Mouse (Mus musculus) liver, adult 2 months (tissue): ENCODE measurements around the gene Dhx32. TPM values are rescaled to one million over a fixed set of nuclear protein-coding genes. Genes with fewer than 3 reads are reported as not detected.

ENCODE experiments used
- DNase-seq: peaks from one replicate; pipeline ENCODE4 v3.0.0-alpha.2; 2011; ENCODE audit warnings: low read depth, low spot score; ENCODE audit errors: extremely low read depth
- H3K27ac ChIP-seq: fragments of 200-500 bp; replicated peaks from 2 replicates; pipeline ENCODE4 v1.5.1; 2012; ENCODE audit warnings: low read depth, mild to moderate bottlenecking, control low read depth, inconsistent platforms, low read length; ENCODE audit not compliant: insufficient read depth
- H3K27me3 ChIP-seq: fragments of 200-500 bp; 2 replicates; pipeline ENCODE4 v1.6.1; 2012; ENCODE audit warnings: mild to moderate bottlenecking, moderate library complexity, low read length, inconsistent platforms; ENCODE audit not compliant: control insufficient read depth, insufficient read depth
- H3K36me3 ChIP-seq: fragments of 200-500 bp; 2 replicates; pipeline ENCODE4 v1.6.1; 2012; ENCODE audit warnings: low read length, inconsistent platforms; ENCODE audit not compliant: control insufficient read depth, insufficient read depth
- H3K4me1 ChIP-seq: fragments of 200-500 bp; 2 replicates; pipeline ENCODE4 v1.6.1; 2011; ENCODE audit warnings: low read length; ENCODE audit not compliant: control insufficient read depth, insufficient read depth
- H3K4me3 ChIP-seq: fragments of 200-500 bp; 2 replicates; pipeline ENCODE4 v1.5.1; 2011; ENCODE audit warnings: low read depth, mild to moderate bottlenecking, control low read depth, low read length, moderate library complexity; ENCODE audit not compliant: insufficient read depth
- H3K79me2 ChIP-seq: fragments of 200-500 bp; 2 replicates; pipeline ENCODE4 v1.6.1; 2012; ENCODE audit warnings: inconsistent platforms, mild to moderate bottlenecking, low read length, moderate library complexity; ENCODE audit not compliant: control insufficient read depth, insufficient read depth
- H3K9ac ChIP-seq: fragments of 200-500 bp; 2 replicates; pipeline ENCODE4 v1.6.1; 2012; ENCODE audit warnings: low read depth, mild to moderate bottlenecking, control low read depth, inconsistent platforms, low read length
- CTCF ChIP-seq: fragments of 200-500 bp; IDR thresholded peaks from 2 replicates; pipeline ENCODE4 v1.5.1; 2011; ENCODE audit warnings: low read depth, low read length, control low read depth
- POLR2A ChIP-seq: fragments of 200-500 bp; IDR thresholded peaks from 2 replicates; pipeline ENCODE4 v1.6.1; 2011; ENCODE audit warnings: low read length, control low read depth; ENCODE audit not compliant: insufficient read depth; ENCODE audit errors: extremely low read depth
- WGBS: fragments of 180-500 bp; shearing (Covaris S2); methylation state at CpG from one replicate; pipeline ENCODE4 v1.1.7; 2018; 5-methylcytosine and 5-hydroxymethylcytosine counted together
- polyA plus RNA-seq: library from polyadenylated mRNA; depleted of rRNA; stranded (reverse); fragments of >200 nt; gene quantifications from 2 replicates; pipeline ENCODE4 v1.2.3, GENCODE M21; 2012
- total RNA-seq: library from RNA; depleted of rRNA; stranded (reverse); fragments of >200 nt; gene quantifications from 2 replicates; pipeline ENCODE4 v1.2.3, GENCODE M21; 2014

Gene Dhx32
- total and polyA plus RNA-seq, 2 experiments = 17.0 to 24.0 TPM

DNA sequence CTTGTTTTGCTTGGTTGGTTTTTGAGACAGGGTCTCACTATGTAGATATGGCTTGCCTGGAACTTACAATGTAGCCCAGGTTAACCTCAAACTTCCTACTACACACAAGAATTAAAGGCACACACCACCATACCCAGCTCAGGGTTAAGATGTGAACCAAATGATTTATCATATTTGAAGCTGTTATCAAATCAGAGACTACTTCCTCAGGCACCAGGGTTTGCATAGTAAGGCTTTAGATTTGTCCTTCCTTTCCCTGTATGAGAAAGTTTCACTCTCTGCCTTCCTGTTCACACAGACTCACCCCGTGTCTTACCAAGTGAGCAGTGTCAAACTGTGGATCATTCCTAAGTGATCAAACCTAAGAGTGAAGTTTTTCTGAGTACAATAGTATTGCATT lies 38.3 kb downstream of the Dhx32 start:
- Histone ChIP-seq H3K4me1 (peaks cover 2% of the 10 kb centered on the region; the same call in 1 of the 2 replicates), H3K27me3 (no peaks in the 10 kb centered on the region), H3K36me3 (peaks cover 21% of the 10 kb centered on the region), H3K9ac (no peak overlapping the region), H3K79me2 (no peaks in the 10 kb centered on the region), H3K4me3 (no peak overlapping the region), H3K27ac (no peak overlapping the region)
- 84% methylated on average over 1 of the region's 1 CpGs for WGBS
- DNase-seq = no peak
- TF ChIP-seq POLR2A (no peak), CTCF (no peak)

- Histone ChIP-seq H3K36me3 (peaks cover 23% of the 10 kb centered on the region), H3K79me2 (no peaks in the 10 kb centered on the region), H3K27me3 (no peaks in the 10 kb centered on the region), H3K9ac (no peak overlapping the region), H3K4me3 (no peak overlapping the region), H3K4me1 (peaks cover 2% of the 10 kb centered on the region; the same call in 1 of the 2 replicates), H3K27ac (no peak overlapping the region)
- TF ChIP-seq POLR2A (no peak), CTCF (no peak)
- 74% methylated on average over 4 of the region's 4 CpGs for WGBS
- DNase-seq = no peak
Measured at GRCm38 (mm10) chr7:133743611-133744010, 38.9 kb downstream of the Dhx32 start.

DNA sequence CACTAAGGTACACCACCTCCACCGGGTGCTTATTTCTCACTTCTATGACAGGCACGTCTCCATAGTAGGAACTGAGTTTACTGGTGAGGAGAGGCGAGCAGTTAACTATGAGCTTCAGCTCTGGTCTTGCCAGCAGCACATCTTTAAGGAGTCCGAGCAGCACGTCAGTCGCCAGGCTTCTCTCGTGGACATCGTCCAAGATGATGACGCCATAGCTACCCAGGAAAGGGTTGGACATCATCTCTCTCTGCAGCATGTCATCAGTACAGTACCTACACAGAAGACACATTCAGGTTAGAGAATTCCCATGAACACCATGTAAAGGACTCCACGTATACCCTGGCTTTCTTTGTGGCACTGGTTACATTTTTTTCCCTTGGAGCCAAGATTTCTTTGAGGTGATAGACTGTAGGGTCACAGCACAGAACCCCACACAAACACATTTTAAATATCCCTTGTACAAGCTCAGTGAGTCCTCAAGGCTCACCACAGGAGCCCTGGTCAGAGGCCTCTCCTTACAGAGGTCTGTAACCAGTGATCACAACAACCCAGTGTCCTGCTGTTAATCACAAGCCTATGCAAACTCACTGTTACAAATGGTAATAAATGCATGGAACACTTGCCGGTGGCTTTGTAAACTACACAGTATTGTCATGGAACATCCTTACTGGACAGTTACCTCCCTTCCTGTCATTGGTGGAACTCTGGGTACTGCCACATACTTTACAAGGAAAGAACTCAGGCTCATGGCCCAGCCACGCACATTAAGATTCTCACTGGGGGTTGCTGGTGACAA lies 39.8 kb downstream of the Dhx32 start:
- H3K36me3 ChIP-seq = peaks cover 17% of the 10 kb centered on the region
- no peak for TF ChIP-seq CTCF
- no peak for TF ChIP-seq POLR2A
- DNase-seq = no peak
- H3K4me3 ChIP-seq = no peak overlapping the region
- no peaks in the 10 kb centered on the region for H3K79me2 ChIP-seq
- H3K4me1 ChIP-seq = peaks cover 2% of the 10 kb centered on the region; the same call in 1 of the 2 replicates
- no peak overlapping the region for H3K9ac ChIP-seq
- H3K27ac ChIP-seq = no peak overlapping the region
- H3K27me3 ChIP-seq = no peaks in the 10 kb centered on the region
- 87% methylated on average over 12 of the region's 12 CpGs for WGBS

GRCm38 (mm10) chr7:133740558-133740957 lies 42.0 kb downstream of the Dhx32 start:
- peaks cover 13% of the 10 kb centered on the region for H3K36me3 ChIP-seq
- H3K27ac ChIP-seq = no peak overlapping the region
- no peak for DNase-seq
- no peak for TF ChIP-seq POLR2A
- no peak for TF ChIP-seq CTCF
- H3K4me3 ChIP-seq = no peak overlapping the region
- 98% methylated on average over 7 of the region's 7 CpGs for WGBS
- H3K4me1 ChIP-seq = peaks cover 2% of the 10 kb centered on the region; the same call in 1 of the 2 replicates
- H3K9ac ChIP-seq = no peak overlapping the region
- no peaks in the 10 kb centered on the region for H3K79me2 ChIP-seq
- no peaks in the 10 kb centered on the region for H3K27me3 ChIP-seq

DNA sequence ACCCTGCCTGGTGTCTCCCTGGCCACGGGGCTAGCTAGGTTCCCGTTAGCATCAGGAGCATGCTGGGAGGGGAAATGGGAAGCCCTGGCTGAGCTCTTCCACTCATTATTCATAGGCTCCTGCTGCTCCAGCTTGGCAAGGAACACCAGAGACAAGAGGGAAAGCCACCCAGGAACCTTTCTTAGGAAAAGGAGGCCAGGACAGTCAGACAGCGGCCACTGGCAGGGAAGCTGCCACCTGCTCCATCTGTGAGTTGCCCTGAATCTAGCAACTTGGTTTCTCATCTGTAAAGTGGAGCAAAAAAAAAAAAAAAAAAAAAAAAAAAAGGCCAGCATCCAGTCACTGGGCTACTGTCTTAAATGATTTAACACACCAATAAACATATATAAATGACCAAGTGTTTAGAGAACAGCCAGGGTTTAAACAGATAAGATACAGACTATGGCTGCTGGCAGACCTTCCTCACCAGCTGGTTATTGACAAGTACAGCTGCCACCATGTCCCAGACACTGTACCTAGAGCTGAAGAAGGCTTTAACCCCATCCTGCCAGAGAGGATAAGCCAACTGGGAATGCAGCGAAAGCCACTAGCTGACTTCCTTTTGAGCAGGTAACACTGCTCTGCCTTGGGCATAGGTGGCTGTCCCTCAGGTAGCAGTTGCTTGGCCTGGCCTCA lies 50.4 kb downstream of the Dhx32 start:
- H3K9ac ChIP-seq = no peak overlapping the region
- H3K27me3 ChIP-seq = no peaks in the 10 kb centered on the region
- H3K36me3 ChIP-seq = peaks cover 1% of the 10 kb centered on the region; the same call in 1 of the 2 replicates
- TF ChIP-seq CTCF (no peak), POLR2A (no peak)
- DNase-seq = no peak
- H3K4me1 ChIP-seq = peaks cover 21% of the 10 kb centered on the region
- 83% methylated on average over 4 of the region's 4 CpGs for WGBS
- no peak overlapping the region for H3K4me3 ChIP-seq
- no peaks in the 10 kb centered on the region for H3K79me2 ChIP-seq
- H3K27ac ChIP-seq = no peak overlapping the region
